Mouse (Mus musculus) embryonic facial prominence, embryonic 11.5 days (tissue): ENCODE results near the gene Dennd1b. TPM values are rescaled to one million over a fixed set of nuclear protein-coding genes. Genes with fewer than 3 reads are reported as not detected.

ENCODE experiments used
- ATAC-seq: fragments of 200-750 bp; cut with Nextera tagmentation; replicated peaks from 2 replicates; pipeline ENCODE4 v1.8.0; 2017; ENCODE audit warnings: low read depth; ENCODE audit not compliant: insufficient number of reproducible peaks, low FRiP score, low TSS enrichment
- DNase-seq: peaks from one replicate; pipeline ENCODE4 v3.0.0-alpha.2; 2015; ENCODE audit warnings: low spot score
- H3K27ac ChIP-seq: fragments of 300-500 bp; sonication (generic); replicated peaks from 2 replicates; pipeline ENCODE4 v1.5.1; 2014; ENCODE audit warnings: mild to moderate bottlenecking, low read depth, low read length, control low read depth
- H3K27me3 ChIP-seq: fragments of 300-500 bp; sonication (generic); 2 replicates; pipeline ENCODE4 v1.6.1; 2014; ENCODE audit warnings: mild to moderate bottlenecking, low read length, moderate library complexity, mixed read lengths; ENCODE audit not compliant: control insufficient read depth, insufficient read depth
- H3K36me3 ChIP-seq: fragments of 300-500 bp; sonication (generic); replicated peaks from 2 replicates; pipeline ENCODE4 v1.6.1; 2014; ENCODE audit warnings: low read depth, mild to moderate bottlenecking, low read length, moderate library complexity, mixed read lengths; ENCODE audit not compliant: control insufficient read depth, insufficient read depth
- H3K4me1 ChIP-seq: fragments of 300-500 bp; sonication (generic); 2 replicates; pipeline ENCODE4 v1.6.1; 2014; ENCODE audit warnings: low read length, mixed read lengths; ENCODE audit not compliant: control insufficient read depth, insufficient read depth
- H3K4me2 ChIP-seq: fragments of 300-500 bp; sonication (generic); 2 replicates; pipeline ENCODE4 v1.6.1; 2014; ENCODE audit warnings: low read depth, mild to moderate bottlenecking, control low read depth, low read length, moderate library complexity
- H3K4me3 ChIP-seq: fragments of 300-500 bp; sonication (generic); 2 replicates; pipeline ENCODE4 v1.5.1; 2014; ENCODE audit warnings: low read depth, low read length, control low read depth
- H3K9ac ChIP-seq: fragments of 300-500 bp; sonication (generic); replicated peaks from 2 replicates; pipeline ENCODE4 v1.6.1; 2014; ENCODE audit warnings: mild to moderate bottlenecking, control low read depth, low read length
- H3K9me3 ChIP-seq: fragments of 300-500 bp; sonication (generic); replicated peaks from 2 replicates; pipeline ENCODE4 v1.6.1; 2016; ENCODE audit warnings: mild to moderate bottlenecking, low read length, inconsistent platforms, mixed read lengths; ENCODE audit not compliant: control insufficient read depth
- WGBS: fragments of 180-500 bp; shearing (Covaris S2); extraction: QIAGEN DNeasy Blood & Tissue Kit; methylation state at CpG from one replicate; pipeline ENCODE4 v1.1.7; 2014; 5-methylcytosine and 5-hydroxymethylcytosine counted together
- polyA plus RNA-seq: library from polyadenylated mRNA; unstranded; fragments of >200 nt; fragmentation: Nextera tagmentation; extraction: Ambion mirVana; gene quantifications from 2 replicates; pipeline ENCODE4 v1.2.1, GENCODE M21; 2014

The Dennd1b gene
- polyA plus RNA-seq, 1 experiment from 2014 or later, result 7.9 TPM

GRCm38 (mm10) chr1:139036302-139036701 is 73.1 kb downstream of the Dennd1b start:
- Histone ChIP-seq H3K27ac (no peak overlapping the region), H3K9ac (no peak overlapping the region), H3K36me3 (no peaks in the 10 kb centered on the region), H3K4me3 (no peak overlapping the region), H3K9me3 (no peaks in the 10 kb centered on the region), H3K27me3 (no peaks in the 10 kb centered on the region), H3K4me2 (no peak overlapping the region), H3K4me1 (no peaks in the 10 kb centered on the region)
- no peak for ATAC-seq
- 90% methylated on average over 1 of the region's 1 CpGs for WGBS
- DNase-seq, result no peak

- no peaks in the 10 kb centered on the region for H3K36me3 ChIP-seq
- 46% methylated on average over 7 of the region's 7 CpGs for WGBS
- no peaks in the 10 kb centered on the region for H3K4me1 ChIP-seq
- H3K9me3 ChIP-seq, result no peaks in the 10 kb centered on the region
- H3K4me3 ChIP-seq, result no peak overlapping the region
- no peak overlapping the region for H3K27ac ChIP-seq
- no peaks in the 10 kb centered on the region for H3K27me3 ChIP-seq
- H3K9ac ChIP-seq, result no peak overlapping the region
- H3K4me2 ChIP-seq, result no peak overlapping the region
- ATAC-seq, result no peak
- no peak for DNase-seq
Measured at GRCm38 (mm10) chr1:139036768-139037507, 73.7 kb downstream of the Dennd1b start.

GRCm38 (mm10) chr1:139038074-139038473 is 74.8 kb downstream of the Dennd1b start:
- H3K4me3 ChIP-seq, result no peak overlapping the region
- H3K9ac ChIP-seq, result no peak overlapping the region
- no peak overlapping the region for H3K4me2 ChIP-seq
- DNase-seq (no peak), ATAC-seq (peak; percentile 48; the same call in 1 of the 2 replicates)
- H3K27ac ChIP-seq, result no peak overlapping the region
- H3K27me3 ChIP-seq, result no peaks in the 10 kb centered on the region
- 19% methylated on average over 4 of the region's 4 CpGs for WGBS
- H3K36me3 ChIP-seq, result no peaks in the 10 kb centered on the region
- H3K9me3 ChIP-seq, result no peaks in the 10 kb centered on the region
- no peaks in the 10 kb centered on the region for H3K4me1 ChIP-seq

- ATAC-seq, result no peak
- no peaks in the 10 kb centered on the region for H3K36me3 ChIP-seq
- no peak overlapping the region for H3K4me2 ChIP-seq
- no peak overlapping the region for H3K9ac ChIP-seq
- no peaks in the 10 kb centered on the region for H3K4me1 ChIP-seq
- DNase-seq, result no peak
- no peak overlapping the region for H3K4me3 ChIP-seq
- no peaks in the 10 kb centered on the region for H3K27me3 ChIP-seq
- WGBS, result 46% methylated on average over 3 of the region's 3 CpGs
- H3K9me3 ChIP-seq, result no peaks in the 10 kb centered on the region
- H3K27ac ChIP-seq, result no peak overlapping the region
Measured at GRCm38 (mm10) chr1:139038620-139039019, 75.4 kb downstream of the Dennd1b start.

- H3K27ac ChIP-seq, result no peak overlapping the region
- no peak overlapping the region for H3K4me2 ChIP-seq
- ATAC-seq, result no peak
Measured at GRCm38 (mm10) chr1:139039529-139040230, 76.4 kb downstream of the Dennd1b start.

GRCm38 (mm10) chr1:139049075-139049474 is 85.8 kb downstream of the Dennd1b start:
- DNase-seq, result peak; percentile 34
- no peaks in the 10 kb centered on the region for H3K9me3 ChIP-seq
- no peaks in the 10 kb centered on the region for H3K27me3 ChIP-seq
- H3K4me2 ChIP-seq, result no peak overlapping the region
- 19% methylated on average over 6 of the region's 6 CpGs for WGBS
- H3K4me3 ChIP-seq, result no peak overlapping the region
- H3K4me1 ChIP-seq, result no peaks in the 10 kb centered on the region
- no peak overlapping the region for H3K9ac ChIP-seq
- ATAC-seq, result no peak
- H3K36me3 ChIP-seq, result no peaks in the 10 kb centered on the region
- no peak overlapping the region for H3K27ac ChIP-seq

More at GRCm38 (mm10) chr1:139039529-139040230, 76.4 kb downstream of the Dennd1b start:
- Histone ChIP-seq H3K36me3 (no peaks in the 10 kb centered on the region), H3K4me3 (no peak overlapping the region), H3K4me1 (no peaks in the 10 kb centered on the region), H3K9me3 (no peaks in the 10 kb centered on the region), H3K27me3 (no peaks in the 10 kb centered on the region), H3K9ac (no peak overlapping the region)
- 60% methylated on average over 7 of the region's 7 CpGs for WGBS
- DNase-seq, result no peak

GRCm38 (mm10) chr1:139049881-139050472 is 86.7 kb downstream of the Dennd1b start:
- Histone ChIP-seq H3K4me2 (no peak overlapping the region), H3K4me3 (no peak overlapping the region), H3K27ac (no peak overlapping the region), H3K36me3 (no peaks in the 10 kb centered on the region), H3K9me3 (no peaks in the 10 kb centered on the region), H3K4me1 (no peaks in the 10 kb centered on the region), H3K27me3 (no peaks in the 10 kb centered on the region), H3K9ac (no peak overlapping the region)
- ATAC-seq, result no peak
- DNase-seq, result peak; percentile 3
- 74% methylated on average over 11 of the region's 11 CpGs for WGBS

- DNase-seq (no peak), ATAC-seq (no peak)
- Histone ChIP-seq H3K4me1 (no peaks in the 10 kb centered on the region), H3K9ac (no peak overlapping the region), H3K4me2 (no peak overlapping the region), H3K27me3 (no peaks in the 10 kb centered on the region), H3K4me3 (no peak overlapping the region), H3K27ac (no peak overlapping the region), H3K9me3 (no peaks in the 10 kb centered on the region), H3K36me3 (no peaks in the 10 kb centered on the region)
Measured at GRCm38 (mm10) chr1:139053003-139053402, 89.8 kb downstream of the Dennd1b start.
